Mouse (Mus musculus): ENCODE measurements around the gene Ttc14. TPM values are rescaled to one million over a fixed set of nuclear protein-coding genes. Genes with fewer than 3 reads are reported as not detected.
A peak's percentile ranks its signal among the peaks of the same experiment; 100 is the strongest.

The Ttc14 gene
- polyA plus RNA-seq, 1 experiment from 2014 or later = 86.0 TPM

- H3K27ac ChIP-seq (ENCODE audit: low read length) = no peak within 1 kb of the TSS
- H3K27me3 ChIP-seq (ENCODE audit: control insufficient read depth, insufficient read depth, low read length) = no peaks in the 10 kb centered on the region
- peaks cover 5% of the 10 kb centered on the region; the same call in 1 of the 2 replicates for H3K4me1 ChIP-seq (ENCODE audit: control insufficient read depth, insufficient read depth, low read length)
- peak within 1 kb of the TSS; percentile 41 for H3K4me3 ChIP-seq (ENCODE audit: low read depth, low read length)
- 4% methylated on average over 26 of the region's 26 CpGs for WGBS
- H3K4me2 ChIP-seq (replicated peaks; ENCODE audit: low read depth, low read length) = peak within 1 kb of the TSS; percentile 71
- H3K9ac ChIP-seq (replicated peaks; ENCODE audit: low read depth, low read length) = peak within 1 kb of the TSS; percentile 53
- ATAC-seq (ENCODE audit: insufficient number of reproducible peaks, insufficient read depth, low FRiP score, low read depth) = peak; percentile 88; the same call in 1 of the 2 replicates
- H3K36me3 ChIP-seq (ENCODE audit: control insufficient read depth, insufficient read depth, low read length) = no peaks in the 10 kb centered on the region
- H3K9me3 ChIP-seq (ENCODE audit: control insufficient read depth, low read depth, low read length) = no peaks in the 10 kb centered on the region
These were observed 44.4 kb downstream of the Ttc14 start, which contains the start of gene Ccdc39 for GRCm38 (mm10) chr3:33843801-33844632. Gene Ccdc39 (minus strand): TSS chr3:33844310.

GRCm38 (mm10) chr3:33846639-33847038 is 47.0 kb downstream of the Ttc14 start:
- ATAC-seq (ENCODE audit: insufficient number of reproducible peaks, insufficient read depth, low FRiP score, low read depth) = no peak
- peaks cover 5% of the 10 kb centered on the region; the same call in 1 of the 2 replicates for H3K4me1 ChIP-seq (ENCODE audit: control insufficient read depth, insufficient read depth, low read length)
- 69% methylated on average over 6 of the region's 6 CpGs for whole genome bisulfite sequencing
- no peaks in the 10 kb centered on the region for H3K27me3 ChIP-seq (ENCODE audit: control insufficient read depth, insufficient read depth, low read length)
- no peak overlapping the region for H3K9ac ChIP-seq (replicated peaks; ENCODE audit: low read depth, low read length)
- no peak overlapping the region for H3K4me2 ChIP-seq (replicated peaks; ENCODE audit: low read depth, low read length)
- no peaks in the 10 kb centered on the region for H3K9me3 ChIP-seq (ENCODE audit: control insufficient read depth, low read depth, low read length)
- no peak overlapping the region for H3K27ac ChIP-seq (ENCODE audit: low read length)
- H3K4me3 ChIP-seq (ENCODE audit: low read depth, low read length) = no peak overlapping the region
- no peaks in the 10 kb centered on the region for H3K36me3 ChIP-seq (ENCODE audit: control insufficient read depth, insufficient read depth, low read length)

GRCm38 (mm10) chr3:33850856-33851255 is 51.2 kb downstream of the Ttc14 start:
- Histone ChIP-seq H3K4me3 (ENCODE audit: low read depth, low read length) (no peak overlapping the region), H3K36me3 (ENCODE audit: control insufficient read depth, insufficient read depth, low read length) (no peaks in the 10 kb centered on the region), H3K27ac (ENCODE audit: low read length) (no peak overlapping the region), H3K9me3 (ENCODE audit: control insufficient read depth, low read depth, low read length) (no peaks in the 10 kb centered on the region), H3K9ac (replicated peaks; ENCODE audit: low read depth, low read length) (no peak overlapping the region), H3K4me2 (replicated peaks; ENCODE audit: low read depth, low read length) (no peak overlapping the region), H3K27me3 (ENCODE audit: control insufficient read depth, insufficient read depth, low read length) (no peaks in the 10 kb centered on the region), H3K4me1 (ENCODE audit: control insufficient read depth, insufficient read depth, low read length) (no peaks in the 10 kb centered on the region)
- ATAC-seq (ENCODE audit: insufficient number of reproducible peaks, insufficient read depth, low FRiP score, low read depth) = no peak
- 88% methylated on average over 4 of the region's 4 CpGs for WGBS

GRCm38 (mm10) chr3:33853062-33853461 is 53.4 kb downstream of the Ttc14 start:
- WGBS = 71% methylated on average over 1 of the region's 1 CpGs
- H3K27ac ChIP-seq (ENCODE audit: low read length) = no peak overlapping the region
- no peak for ATAC-seq (ENCODE audit: insufficient number of reproducible peaks, insufficient read depth, low FRiP score, low read depth)

GRCm38 (mm10) chr3:33858939-33859338 is 59.3 kb downstream of the Ttc14 start:
- no peaks in the 10 kb centered on the region for H3K9me3 ChIP-seq (ENCODE audit: control insufficient read depth, low read depth, low read length)
- no peaks in the 10 kb centered on the region for H3K4me1 ChIP-seq (ENCODE audit: control insufficient read depth, insufficient read depth, low read length)
- H3K9ac ChIP-seq (replicated peaks; ENCODE audit: low read depth, low read length) = no peak overlapping the region
- no peak overlapping the region for H3K27ac ChIP-seq (ENCODE audit: low read length)
- no peaks in the 10 kb centered on the region for H3K36me3 ChIP-seq (ENCODE audit: control insufficient read depth, insufficient read depth, low read length)
- H3K27me3 ChIP-seq (ENCODE audit: control insufficient read depth, insufficient read depth, low read length) = no peaks in the 10 kb centered on the region
- H3K4me3 ChIP-seq (ENCODE audit: low read depth, low read length) = no peak overlapping the region
- no peak overlapping the region for H3K4me2 ChIP-seq (replicated peaks; ENCODE audit: low read depth, low read length)
- ATAC-seq (ENCODE audit: insufficient number of reproducible peaks, insufficient read depth, low FRiP score, low read depth) = no peak
- 78% methylated on average over 3 of the region's 3 CpGs for WGBS

More at GRCm38 (mm10) chr3:33853062-33853461, 53.4 kb downstream of the Ttc14 start:
- H3K4me3 ChIP-seq (ENCODE audit: low read depth, low read length) = no peak overlapping the region
- no peaks in the 10 kb centered on the region for H3K4me1 ChIP-seq (ENCODE audit: control insufficient read depth, insufficient read depth, low read length)
- no peak overlapping the region for H3K4me2 ChIP-seq (replicated peaks; ENCODE audit: low read depth, low read length)
- no peak overlapping the region for H3K9ac ChIP-seq (replicated peaks; ENCODE audit: low read depth, low read length)
- H3K36me3 ChIP-seq (ENCODE audit: control insufficient read depth, insufficient read depth, low read length) = no peaks in the 10 kb centered on the region
- no peaks in the 10 kb centered on the region for H3K9me3 ChIP-seq (ENCODE audit: control insufficient read depth, low read depth, low read length)
- no peaks in the 10 kb centered on the region for H3K27me3 ChIP-seq (ENCODE audit: control insufficient read depth, insufficient read depth, low read length)

GRCm38 (mm10) chr3:33864000-33864540 is 64.4 kb downstream of the Ttc14 start:
- no peak overlapping the region for H3K4me2 ChIP-seq (replicated peaks; ENCODE audit: low read depth, low read length)
- no peak for ATAC-seq (ENCODE audit: insufficient number of reproducible peaks, insufficient read depth, low FRiP score, low read depth)
- H3K4me1 ChIP-seq (ENCODE audit: control insufficient read depth, insufficient read depth, low read length) = no peaks in the 10 kb centered on the region
- no peak overlapping the region for H3K4me3 ChIP-seq (ENCODE audit: low read depth, low read length)
- H3K27ac ChIP-seq (ENCODE audit: low read length) = no peak overlapping the region
- H3K9me3 ChIP-seq (ENCODE audit: control insufficient read depth, low read depth, low read length) = no peaks in the 10 kb centered on the region
- no peaks in the 10 kb centered on the region for H3K36me3 ChIP-seq (ENCODE audit: control insufficient read depth, insufficient read depth, low read length)
- no peaks in the 10 kb centered on the region for H3K27me3 ChIP-seq (ENCODE audit: control insufficient read depth, insufficient read depth, low read length)
- no peak overlapping the region for H3K9ac ChIP-seq (replicated peaks; ENCODE audit: low read depth, low read length)

Other genes with a start within 250 kb of the Ttc14 start
- gene Ccdc39, start 44.5 kb downstream of the Ttc14 start, polyA plus RNA-seq (2014; fragmentation: Nextera tagmentation; extraction: Ambion mirVana) = 5.9 and 6.9 TPM in 2 replicates
- 59.4 and 61.8 TPM in 2 replicates for gene Fxr1, start 220.1 kb downstream of the Ttc14 start, polyA plus RNA-seq (2014; fragmentation: Nextera tagmentation; extraction: Ambion mirVana)

Measured in stomach, embryonic 14.5 days (tissue).